Mouse (Mus musculus) liver, embryonic 12.5 days (tissue): ENCODE measurements around the gene Mul1. TPM values are rescaled to one million over a fixed set of nuclear protein-coding genes. Genes with fewer than 3 reads are reported as not detected.
A peak's percentile ranks its signal among the peaks of the same experiment; 100 is the strongest.

Experiments used
- ATAC-seq: fragments of 200-750 bp; cut with Nextera tagmentation; 2 replicates; pipeline ENCODE4 v1.8.0; 2017; ENCODE audit warnings: moderate number of reproducible peaks, mild to moderate bottlenecking, moderate library complexity
- H3K27ac ChIP-seq: fragments of 300-500 bp; sonication (generic); 2 replicates; pipeline ENCODE4 v1.5.1; 2016; ENCODE audit warnings: mild to moderate bottlenecking
- H3K27me3 ChIP-seq: fragments of 300-500 bp; sonication (generic); replicated peaks from 2 replicates; pipeline ENCODE4 v1.6.1; 2016; ENCODE audit warnings: mild to moderate bottlenecking, moderate library complexity
- H3K36me3 ChIP-seq: fragments of 300-500 bp; sonication (generic); 2 replicates; pipeline ENCODE4 v1.6.1; 2016; ENCODE audit warnings: mild to moderate bottlenecking, moderate library complexity
- H3K4me1 ChIP-seq: fragments of 300-500 bp; sonication (generic); 2 replicates; pipeline ENCODE4 v1.6.1; 2016
- H3K4me2 ChIP-seq: fragments of 300-500 bp; sonication (generic); 2 replicates; pipeline ENCODE4 v1.6.1; 2016; ENCODE audit warnings: mild to moderate bottlenecking, moderate library complexity
- H3K4me3 ChIP-seq: fragments of 300-500 bp; sonication (generic); 2 replicates; pipeline ENCODE4 v1.5.1; 2016; ENCODE audit warnings: mild to moderate bottlenecking, moderate library complexity
- H3K9ac ChIP-seq: fragments of 300-500 bp; sonication (generic); 2 replicates; pipeline ENCODE4 v1.6.1; 2016; ENCODE audit warnings: mild to moderate bottlenecking, moderate library complexity
- H3K9me3 ChIP-seq: fragments of 300-500 bp; sonication (generic); replicated peaks from 2 replicates; pipeline ENCODE4 v1.6.1; 2016; ENCODE audit warnings: mild to moderate bottlenecking, moderate library complexity
- WGBS: fragments of 180-500 bp; shearing (Covaris S2); methylation state at CpG from one replicate; pipeline ENCODE4 v1.1.7; 2016; ENCODE audit not compliant: insufficient replicate concordance; 5-methylcytosine and 5-hydroxymethylcytosine counted together
- polyA plus RNA-seq: library from polyadenylated mRNA; unstranded; fragments of >200 nt; fragmentation: Nextera tagmentation; extraction: Ambion mirVana; gene quantifications from 2 replicates; pipeline ENCODE4 v1.2.1, GENCODE M21; 2016

Gene Mul1
- polyA plus RNA-seq, 1 experiment from 2014 or later: 10.2 TPM

- no peak for ATAC-seq
- WGBS: 4% methylated on average over 17 of the region's 17 CpGs
- Histone ChIP-seq H3K9ac (peak overlapping the region; percentile 67; the same call in 1 of the 2 replicates), H3K4me2 (peak overlapping the region; percentile 71), H3K27ac (0 out of 2 replicates have a peak overlapping the region, but pooled peaks have one; percentile 16), H3K9me3 (no peaks in the 10 kb centered on the region), H3K4me1 (peaks cover 19% of the 10 kb centered on the region), H3K27me3 (peaks cover 100% of the 10 kb centered on the region), H3K4me3 (peak overlapping the region; percentile 62), H3K36me3 (no peaks in the 10 kb centered on the region)
These were observed 21.5 kb downstream of the Mul1 start for GRCm38 (mm10) chr4:138455956-138456341.

GRCm38 (mm10) chr4:138456536-138456935 lies 22.1 kb downstream of the Mul1 start:
- ATAC-seq: no peak
- peaks cover 98% of the 10 kb centered on the region for H3K27me3 ChIP-seq
- no peak overlapping the region for H3K27ac ChIP-seq
- H3K4me1 ChIP-seq: peaks cover 19% of the 10 kb centered on the region
- peak overlapping the region; percentile 71 for H3K4me2 ChIP-seq
- no peak overlapping the region for H3K9ac ChIP-seq
- 3% methylated on average over 8 of the region's 8 CpGs for WGBS
- no peaks in the 10 kb centered on the region for H3K36me3 ChIP-seq
- H3K9me3 ChIP-seq: no peaks in the 10 kb centered on the region
- H3K4me3 ChIP-seq: peak overlapping the region; percentile 62

DNA sequence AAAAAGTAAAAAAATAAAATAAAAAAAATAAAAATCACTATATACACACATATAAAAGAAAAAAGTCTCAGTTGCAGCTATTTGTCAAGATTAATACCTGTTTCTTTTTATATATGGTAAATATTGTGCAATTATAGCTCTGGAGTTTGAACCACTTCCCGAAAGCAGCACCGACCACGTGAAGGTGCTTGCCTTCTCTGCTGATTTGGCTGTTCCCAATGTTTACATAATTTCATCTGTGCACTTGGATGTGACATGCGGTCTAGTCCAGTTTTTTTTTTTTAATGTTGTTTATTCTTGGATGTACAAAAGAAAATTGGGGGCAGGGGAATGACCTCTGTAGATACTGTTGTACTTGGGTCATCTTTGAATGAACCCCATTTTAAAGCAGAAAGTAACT lies 22.6 kb downstream of the Mul1 start:
- Histone ChIP-seq H3K9ac (no peak overlapping the region), H3K9me3 (no peaks in the 10 kb centered on the region), H3K36me3 (no peaks in the 10 kb centered on the region), H3K4me2 (peak overlapping the region; percentile 71; the same call in 1 of the 2 replicates), H3K4me1 (peaks cover 19% of the 10 kb centered on the region), H3K4me3 (no peak overlapping the region), H3K27ac (no peak overlapping the region), H3K27me3 (peaks cover 98% of the 10 kb centered on the region)
- WGBS: 33% methylated on average over 4 of the region's 4 CpGs
- ATAC-seq: no peak

DNA sequence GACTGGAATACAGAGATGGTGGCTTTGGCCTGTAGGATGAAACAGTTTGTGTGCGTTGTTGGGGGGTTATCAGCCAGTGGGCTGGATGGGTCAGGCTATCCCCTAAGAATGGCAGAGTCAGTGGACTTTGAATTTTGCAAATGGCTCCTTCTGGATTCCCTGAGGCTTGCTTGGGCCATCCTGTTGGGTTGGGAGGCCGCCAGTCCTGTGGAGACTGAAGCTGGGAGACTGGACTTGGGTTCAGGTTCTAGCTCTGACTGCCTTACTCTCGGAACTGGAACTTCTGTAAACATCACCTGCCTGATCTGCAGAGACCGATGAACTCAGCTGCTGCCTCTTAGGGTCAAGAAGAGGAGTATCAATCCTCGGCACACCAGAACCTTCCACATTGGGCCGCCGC lies 23.7 kb downstream of the Mul1 start:
- Histone ChIP-seq H3K27me3 (peaks cover 98% of the 10 kb centered on the region), H3K4me1 (peaks cover 23% of the 10 kb centered on the region), H3K9me3 (no peaks in the 10 kb centered on the region), H3K4me3 (no peak overlapping the region), H3K36me3 (no peaks in the 10 kb centered on the region), H3K9ac (no peak overlapping the region), H3K4me2 (no peak overlapping the region), H3K27ac (no peak overlapping the region)
- 51% methylated on average over 7 of the region's 7 CpGs for WGBS
- ATAC-seq: no peak

GRCm38 (mm10) chr4:138458735-138459440 lies 24.4 kb downstream of the Mul1 start:
- no peak overlapping the region for H3K9ac ChIP-seq
- H3K4me3 ChIP-seq: no peak overlapping the region
- no peaks in the 10 kb centered on the region for H3K36me3 ChIP-seq
- H3K27me3 ChIP-seq: peaks cover 98% of the 10 kb centered on the region
- no peak for ATAC-seq
- WGBS: 40% methylated on average over 5 of the region's 5 CpGs
- H3K9me3 ChIP-seq: no peaks in the 10 kb centered on the region
- peaks cover 22% of the 10 kb centered on the region for H3K4me1 ChIP-seq
- H3K27ac ChIP-seq: peak overlapping the region; percentile 62; the same call in 1 of the 2 replicates
- H3K4me2 ChIP-seq: 0 out of 2 replicates have a peak overlapping the region, but pooled peaks have one; percentile 2

- Histone ChIP-seq H3K4me2 (peak overlapping the region; percentile 2; the same call in 1 of the 2 replicates), H3K9ac (no peak overlapping the region), H3K27ac (peak overlapping the region; percentile 62; the same call in 1 of the 2 replicates), H3K9me3 (no peaks in the 10 kb centered on the region), H3K36me3 (no peaks in the 10 kb centered on the region), H3K4me3 (no peak overlapping the region), H3K4me1 (peaks cover 24% of the 10 kb centered on the region), H3K27me3 (peaks cover 98% of the 10 kb centered on the region)
- peak; percentile 35; the same call in 1 of the 2 replicates for ATAC-seq
- 48% methylated on average over 6 of the region's 6 CpGs for WGBS
These were observed 25.3 kb downstream of the Mul1 start for GRCm38 (mm10) chr4:138459775-138460174.

DNA sequence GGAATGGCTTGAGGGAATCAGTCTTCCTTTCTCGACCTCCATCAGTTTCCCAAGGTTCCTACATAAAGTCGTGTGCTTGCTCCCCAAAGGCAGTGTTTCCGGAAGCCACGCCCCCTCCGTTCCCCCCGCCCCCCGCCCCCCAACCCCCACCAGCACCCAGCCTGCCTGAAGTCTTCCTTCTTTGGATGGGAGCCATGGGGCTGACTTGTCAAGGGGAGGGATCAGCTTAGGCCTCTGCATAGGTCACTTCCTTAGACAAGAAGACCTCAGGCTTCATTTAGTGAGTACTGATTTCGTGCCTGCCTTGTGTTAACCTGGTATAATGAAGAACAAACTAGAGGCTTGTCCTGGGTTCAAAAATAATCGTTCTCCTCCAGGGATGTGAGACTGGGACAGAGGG lies 26.4 kb downstream of the Mul1 start:
- H3K27me3 ChIP-seq: peaks cover 98% of the 10 kb centered on the region

DNA sequence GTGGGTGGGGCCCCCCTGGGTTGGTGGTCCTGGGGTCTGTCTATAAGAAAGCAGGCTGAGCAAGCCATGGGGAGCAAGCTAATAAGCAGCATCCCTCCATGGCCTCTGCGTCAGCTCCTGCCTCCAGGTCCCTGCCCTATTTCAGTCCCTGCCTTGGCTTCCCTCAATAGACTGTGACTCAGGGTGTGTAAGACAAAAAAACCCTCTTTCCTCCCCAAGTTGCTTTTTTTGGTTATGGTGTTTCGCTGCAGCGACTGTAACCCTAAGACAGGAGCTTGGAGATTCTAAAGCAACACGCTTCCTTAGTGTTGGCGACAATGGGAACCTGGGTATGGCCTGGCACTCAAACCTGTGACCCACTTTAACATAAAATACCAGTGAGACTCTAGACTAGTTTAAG lies 27.0 kb downstream of the Mul1 start:
- Histone ChIP-seq H3K9me3 (no peaks in the 10 kb centered on the region), H3K27me3 (peaks cover 98% of the 10 kb centered on the region), H3K36me3 (no peaks in the 10 kb centered on the region), H3K4me2 (no peak overlapping the region), H3K27ac (no peak overlapping the region), H3K9ac (no peak overlapping the region), H3K4me1 (peaks cover 24% of the 10 kb centered on the region), H3K4me3 (no peak overlapping the region)
- 73% methylated on average over 5 of the region's 5 CpGs for WGBS
- ATAC-seq: no peak

More for the DNA sequence above, 26.4 kb downstream of the Mul1 start:
- Histone ChIP-seq H3K36me3 (no peaks in the 10 kb centered on the region), H3K27ac (no peak overlapping the region), H3K9ac (no peak overlapping the region), H3K4me1 (peaks cover 24% of the 10 kb centered on the region), H3K4me2 (no peak overlapping the region), H3K9me3 (no peaks in the 10 kb centered on the region), H3K4me3 (no peak overlapping the region)
- no peak for ATAC-seq
- 13% methylated on average over 8 of the region's 9 CpGs for WGBS

DNA sequence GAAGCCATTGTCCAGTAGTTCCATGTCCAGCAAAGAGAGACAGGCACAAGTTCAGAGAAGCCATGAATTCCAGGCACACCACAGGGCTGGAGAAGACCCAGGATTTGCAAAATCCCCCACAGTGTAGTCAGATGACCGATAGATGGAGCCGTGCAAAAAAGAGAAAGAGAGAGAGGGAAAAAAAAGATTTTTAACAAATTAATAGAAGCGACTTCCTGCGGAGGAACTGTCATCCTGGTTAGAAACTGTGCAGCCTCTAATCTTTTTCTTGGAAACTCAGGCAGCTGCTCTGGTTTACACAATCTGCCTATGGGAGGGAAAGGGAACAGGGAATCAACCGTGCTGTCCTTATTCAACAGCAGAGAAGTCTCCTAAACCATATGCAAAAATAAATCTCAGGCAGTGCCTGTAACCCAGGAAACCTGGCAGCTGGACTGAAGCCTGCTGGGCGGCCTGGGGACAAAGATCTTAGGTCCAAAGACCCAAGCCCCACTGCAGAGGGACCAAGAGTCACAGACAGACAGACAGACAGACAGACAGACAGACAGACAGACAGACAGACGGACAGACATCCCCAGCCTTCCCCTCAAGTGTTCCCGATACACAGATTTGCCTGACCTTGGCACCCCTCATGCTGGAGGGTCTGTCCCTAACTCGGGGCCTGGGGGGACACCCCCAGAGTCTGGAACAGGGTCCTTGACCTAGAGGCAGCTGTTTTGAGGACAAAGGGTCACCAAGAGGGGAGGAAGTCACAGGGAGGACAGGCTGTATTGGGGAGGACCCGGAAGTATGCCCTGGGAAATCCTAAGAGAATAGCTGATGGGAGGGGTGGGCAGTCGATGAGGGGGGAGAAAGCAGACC lies 28.7 kb downstream of the Mul1 start:
- Histone ChIP-seq H3K9me3 (no peaks in the 10 kb centered on the region), H3K27ac (peak overlapping the region; percentile 77), H3K27me3 (peaks cover 98% of the 10 kb centered on the region), H3K4me2 (peak overlapping the region; percentile 39), H3K9ac (no peak overlapping the region), H3K36me3 (no peaks in the 10 kb centered on the region), H3K4me1 (peaks cover 24% of the 10 kb centered on the region), H3K4me3 (0 out of 2 replicates have a peak overlapping the region, but pooled peaks have one; percentile 1)
- ATAC-seq: peak; percentile 19
- WGBS: 5% methylated on average over 11 of the region's 11 CpGs

DNA sequence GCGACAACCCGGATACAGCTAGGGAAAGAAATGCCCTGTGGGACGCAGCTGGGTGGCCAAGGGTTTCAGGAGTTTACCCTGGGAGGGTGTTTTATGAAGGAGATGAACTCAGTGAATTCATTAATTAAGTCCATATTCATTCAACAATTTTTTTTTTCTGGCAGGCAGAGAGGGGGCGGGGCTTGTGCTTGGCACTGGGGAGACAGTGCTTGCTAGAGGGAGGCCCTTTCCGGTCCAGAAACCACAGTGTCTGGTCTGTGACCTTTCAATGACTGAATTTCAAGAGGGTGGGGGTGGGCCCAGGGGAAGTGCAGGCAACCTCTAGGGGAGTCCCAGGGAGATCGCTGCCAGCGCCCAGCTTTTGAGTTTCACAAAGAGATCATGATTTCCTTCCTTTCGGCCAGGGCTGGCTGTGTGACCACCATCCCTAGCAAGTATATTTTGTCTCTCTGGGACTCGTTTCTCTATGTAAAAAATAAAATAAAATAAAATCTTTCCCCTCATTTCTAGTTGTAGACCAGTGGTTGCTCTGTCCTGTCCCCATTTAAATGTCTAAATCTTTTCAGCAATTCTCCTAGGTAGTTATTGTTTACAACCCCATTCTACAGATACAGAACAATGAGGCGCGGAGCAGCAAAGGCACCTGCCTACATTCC lies 29.5 kb downstream of the Mul1 start:
- H3K27ac ChIP-seq: peak overlapping the region; percentile 77
- H3K9me3 ChIP-seq: no peaks in the 10 kb centered on the region
- H3K4me1 ChIP-seq: peaks cover 24% of the 10 kb centered on the region
- H3K4me2 ChIP-seq: peak overlapping the region; percentile 39
- peak; percentile 46; the same call in 1 of the 2 replicates for ATAC-seq
- H3K36me3 ChIP-seq: no peaks in the 10 kb centered on the region
- 3% methylated on average over 11 of the region's 11 CpGs for WGBS
- no peak overlapping the region for H3K9ac ChIP-seq
- H3K27me3 ChIP-seq: peaks cover 97% of the 10 kb centered on the region
- no peak overlapping the region for H3K4me3 ChIP-seq

- Histone ChIP-seq H3K27me3 (peaks cover 94% of the 10 kb centered on the region), H3K9ac (no peak overlapping the region), H3K27ac (0 out of 2 replicates have a peak overlapping the region, but pooled peaks have one; percentile 41), H3K9me3 (no peaks in the 10 kb centered on the region), H3K4me1 (peaks cover 24% of the 10 kb centered on the region), H3K4me2 (peak overlapping the region; percentile 39), H3K4me3 (peak overlapping the region; percentile 14; the same call in 1 of the 2 replicates), H3K36me3 (no peaks in the 10 kb centered on the region)
- WGBS: 2% methylated on average over 18 of the region's 22 CpGs
- ATAC-seq: peak; percentile 64
These were observed 30.3 kb downstream of the Mul1 start for GRCm38 (mm10) chr4:138464667-138465353.
